ENCODE assay signal across 25 mouse cellular contexts in genomic region chr1:183756716-183757115, GRCm38 (mm10).
DNase-seq lines count a peak whose midpoint lies in the region; ATAC-seq lines count a peak whose summit lies in the region.
"Had no signal": no experiment of that assay in that cellular context is flagged by ENCODE, and none has a peak within 500 bp of the region (broad histone marks: within the 10 kb centered on the region; RNA-seq: fewer than 3 reads in every experiment).

No protein-coding gene starts in this region.

- ATAC-seq in hindbrain, embryonic 13.5 days (ENCODE audit: low FRiP score), result no peak
- ATAC-seq in neural tube, embryonic 15.5 days (ENCODE audit: low FRiP score), result no peak
- peak; percentile 55; the same call in 1 of the 2 replicates for ATAC-seq in neural tube, embryonic 11.5 days (ENCODE audit: insufficient read depth, low FRiP score, low TSS enrichment)
- ATAC-seq: CD4-positive, CD25-positive, alpha-beta regulatory T cell, adult 4 months; forebrain, embryonic 15.5 days; intestine, postnatal 0 days had no signal

- H3K36me3 ChIP-seq in hindbrain, embryonic 10.5 days, result no peaks in the 10 kb centered on the region
- no peaks in the 10 kb centered on the region for H3K36me3 ChIP-seq in hindbrain, embryonic 13.5 days
- H3K36me3 ChIP-seq in neural tube, embryonic 15.5 days, result no peaks in the 10 kb centered on the region
- H3K36me3 ChIP-seq in neural tube, embryonic 11.5 days (ENCODE audit: control insufficient read depth, insufficient read depth, low read length), result no peaks in the 10 kb centered on the region
- H3K36me3 ChIP-seq: embryonic facial prominence, embryonic 10.5 days; embryonic facial prominence, embryonic 13.5 days; forebrain, embryonic 12.5 days; forebrain, embryonic 15.5 days; heart, embryonic 10.5 days; heart, embryonic 13.5 days had no signal

- no peak overlapping the region for H3K4me3 ChIP-seq in hindbrain, embryonic 10.5 days
- H3K4me3 ChIP-seq in hindbrain, embryonic 13.5 days, result no peak overlapping the region
- no peak overlapping the region for H3K4me3 ChIP-seq in neural tube, embryonic 15.5 days (replicated peaks)
- no peak overlapping the region for H3K4me3 ChIP-seq in neural tube, embryonic 11.5 days (ENCODE audit: low read depth, low read length)
- H3K4me3 ChIP-seq: embryonic facial prominence, embryonic 10.5 days; embryonic facial prominence, embryonic 13.5 days; erythroblast, embryonic 14.5 days; forebrain, embryonic 12.5 days; forebrain, embryonic 15.5 days; heart, adult 2 months; heart, embryonic 10.5 days; heart, embryonic 13.5 days had no signal

- no peak overlapping the region for H3K27ac ChIP-seq in hindbrain, embryonic 10.5 days
- H3K27ac ChIP-seq in hindbrain, embryonic 13.5 days, result no peak overlapping the region
- no peak overlapping the region for H3K27ac ChIP-seq in neural tube, embryonic 15.5 days (replicated peaks)
- no peak overlapping the region for H3K27ac ChIP-seq in neural tube, embryonic 11.5 days (ENCODE audit: low read depth, low read length)
- H3K27ac ChIP-seq: embryonic facial prominence, embryonic 10.5 days; embryonic facial prominence, embryonic 13.5 days; forebrain, embryonic 12.5 days; forebrain, embryonic 15.5 days; heart, adult 2 months; heart, embryonic 10.5 days; heart, embryonic 13.5 days had no signal

- H3K4me2 ChIP-seq in hindbrain, embryonic 13.5 days, result no peak overlapping the region
- H3K4me2 ChIP-seq in neural tube, embryonic 15.5 days, result no peak overlapping the region
- no peak overlapping the region for H3K4me2 ChIP-seq in neural tube, embryonic 11.5 days (ENCODE audit: low read depth)
- H3K4me2 ChIP-seq: embryonic facial prominence, embryonic 13.5 days; forebrain, embryonic 12.5 days; forebrain, embryonic 15.5 days; heart, embryonic 13.5 days had no signal

- 72% methylated on average over 8 of the region's 8 CpGs for WGBS in hindbrain, embryonic 10.5 days
- WGBS in hindbrain, embryonic 13.5 days, result 50% methylated on average over 8 of the region's 8 CpGs
- 57% methylated on average over 8 of the region's 8 CpGs for WGBS in neural tube, embryonic 15.5 days
- 60% methylated on average over 8 of the region's 8 CpGs for WGBS in neural tube, embryonic 11.5 days

- peak; percentile 24 for DNase-seq in hindbrain, embryonic 10.5 days (ENCODE audit: low spot score)
- DNase-seq in neural tube, embryonic 10.5 days (ENCODE audit: extremely low spot score, low spot score), result peak; percentile 37
- DNase-seq in embryo, embryonic 11 days, result peak; percentile 28
- DNase-seq in neural tube, embryonic 11.5 days (ENCODE audit: low spot score), result peak; percentile 54
- DNase-seq in right cerebral cortex, postnatal 4 days, result no peak
- DNase-seq: adrenal gland, adult 2 months; adrenal gland, postnatal 14 days; cerebellum, adult 11 months; cerebellum, adult 2 months; cerebellum, adult 9-11 months; cerebellum, postnatal 25 days; gastrocnemius, postnatal 25 days; heart, adult 2 months; heart, postnatal 14 days had no signal

- no peaks in the 10 kb centered on the region for H3K27me3 ChIP-seq in hindbrain, embryonic 10.5 days (ENCODE audit: insufficient read depth, poor library complexity, severe bottlenecking)
- H3K27me3 ChIP-seq in hindbrain, embryonic 13.5 days, result no peaks in the 10 kb centered on the region
- no peaks in the 10 kb centered on the region for H3K27me3 ChIP-seq in neural tube, embryonic 15.5 days (replicated peaks)
- no peaks in the 10 kb centered on the region for H3K27me3 ChIP-seq in neural tube, embryonic 11.5 days (ENCODE audit: control insufficient read depth, insufficient read depth, low read length)
- H3K27me3 ChIP-seq: embryonic facial prominence, embryonic 13.5 days; forebrain, embryonic 12.5 days; forebrain, embryonic 15.5 days had no signal

- H3K9ac ChIP-seq in hindbrain, embryonic 13.5 days, result no peak overlapping the region
- H3K9ac ChIP-seq in neural tube, embryonic 15.5 days (replicated peaks), result no peak overlapping the region
- H3K9ac ChIP-seq in neural tube, embryonic 11.5 days (ENCODE audit: low read length), result no peak overlapping the region
- H3K9ac ChIP-seq: embryonic facial prominence, embryonic 13.5 days; forebrain, embryonic 12.5 days; forebrain, embryonic 15.5 days; heart, embryonic 13.5 days had no signal

- H3K4me1 ChIP-seq in hindbrain, embryonic 10.5 days (replicated peaks), result peaks cover 8% of the 10 kb centered on the region
- peaks cover 23% of the 10 kb centered on the region for H3K4me1 ChIP-seq in hindbrain, embryonic 13.5 days (replicated peaks)
- peaks cover 3% of the 10 kb centered on the region; the same call in 1 of the 2 replicates for H3K4me1 ChIP-seq in neural tube, embryonic 15.5 days
- no peaks in the 10 kb centered on the region for H3K4me1 ChIP-seq in neural tube, embryonic 11.5 days (ENCODE audit: control insufficient read depth, insufficient read depth, low read length)
- H3K4me1 ChIP-seq: embryonic facial prominence, embryonic 10.5 days; embryonic facial prominence, embryonic 13.5 days; forebrain, embryonic 12.5 days; heart, embryonic 10.5 days; heart, embryonic 13.5 days had no signal

- no peaks in the 10 kb centered on the region for H3K9me3 ChIP-seq in hindbrain, embryonic 10.5 days
- H3K9me3 ChIP-seq in hindbrain, embryonic 13.5 days, result no peaks in the 10 kb centered on the region
- H3K9me3 ChIP-seq in neural tube, embryonic 15.5 days (replicated peaks), result no peaks in the 10 kb centered on the region
- no peaks in the 10 kb centered on the region for H3K9me3 ChIP-seq in neural tube, embryonic 11.5 days (ENCODE audit: control insufficient read depth, low read length)
- H3K9me3 ChIP-seq: embryonic facial prominence, embryonic 10.5 days; embryonic facial prominence, embryonic 13.5 days; forebrain, embryonic 12.5 days; forebrain, embryonic 15.5 days; heart, embryonic 10.5 days; heart, embryonic 13.5 days had no signal
